Mouse (Mus musculus) liver, embryonic 16.5 days (tissue): ENCODE measurements around the gene Plekho1. TPM values are rescaled to one million over a fixed set of nuclear protein-coding genes. Genes with fewer than 3 reads are reported as not detected.
"Not testable (repeated sequence)": the region's sequence is repeated elsewhere in the genome, so short reads cannot be mapped to it uniquely, and the experiment has no call there.

Experiments
- ATAC-seq: fragments of 200-750 bp; cut with Nextera tagmentation; 2 replicates; pipeline ENCODE4 v1.8.0; 2017; ENCODE audit warnings: low read depth, mild to moderate bottlenecking, moderate number of reproducible peaks, moderate library complexity
- H3K27ac ChIP-seq: fragments of 300-500 bp; sonication (generic); 2 replicates; pipeline ENCODE4 v1.5.1; 2014; ENCODE audit warnings: mild to moderate bottlenecking, low read length
- H3K27me3 ChIP-seq: fragments of 300-500 bp; sonication (generic); 2 replicates; pipeline ENCODE4 v1.6.1; 2014; ENCODE audit warnings: low read depth, low read length, mixed read lengths; ENCODE audit not compliant: control insufficient read depth, insufficient read depth
- H3K36me3 ChIP-seq: fragments of 300-500 bp; sonication (generic); 2 replicates; pipeline ENCODE4 v1.6.1; 2014; ENCODE audit warnings: mild to moderate bottlenecking; ENCODE audit not compliant: control insufficient read depth, insufficient read depth
- H3K4me1 ChIP-seq: fragments of 300-500 bp; sonication (generic); 2 replicates; pipeline ENCODE4 v1.6.1; 2014; ENCODE audit warnings: low read depth, low read length, mixed read lengths; ENCODE audit not compliant: control insufficient read depth
- H3K4me2 ChIP-seq: fragments of 300-500 bp; sonication (generic); 2 replicates; pipeline ENCODE4 v1.6.1; 2014; ENCODE audit warnings: low read depth, low read length, mixed read lengths
- H3K4me3 ChIP-seq: fragments of 300-500 bp; sonication (generic); 2 replicates; pipeline ENCODE4 v1.5.1; 2014; ENCODE audit warnings: low read depth, mild to moderate bottlenecking, low read length
- H3K9ac ChIP-seq: fragments of 300-500 bp; sonication (generic); 2 replicates; pipeline ENCODE4 v1.6.1; 2014; ENCODE audit warnings: low read depth, low read length
- H3K9me3 ChIP-seq: fragments of 300-500 bp; sonication (generic); replicated peaks from 2 replicates; pipeline ENCODE4 v1.6.1; 2016; ENCODE audit warnings: low read length; ENCODE audit not compliant: control insufficient read depth
- WGBS: fragments of 180-500 bp; shearing (Covaris S2); extraction: QIAGEN DNeasy Blood & Tissue Kit; methylation state at CpG from one replicate; pipeline ENCODE4 v1.1.7; 2014; ENCODE audit not compliant: insufficient replicate concordance; 5-methylcytosine and 5-hydroxymethylcytosine counted together
- polyA plus RNA-seq: library from polyadenylated mRNA; unstranded; fragments of >200 nt; fragmentation: Nextera tagmentation; extraction: Ambion mirVana; gene quantifications from 2 replicates; pipeline ENCODE4 v1.2.1, GENCODE M21; 2015

Gene Plekho1
- polyA plus RNA-seq, 1 experiment from 2014 or later: 4.5 TPM

GRCm38 (mm10) chr3:95963230-95963629, 32.6 kb downstream of the Plekho1 start:
- 33% methylated on average over 2 of the region's 2 CpGs for WGBS
- H3K4me1 ChIP-seq: no peaks in the 10 kb centered on the region
- H3K9me3 ChIP-seq: no peaks in the 10 kb centered on the region
- H3K27ac ChIP-seq: no peak overlapping the region
- no peak overlapping the region for H3K4me2 ChIP-seq
- no peaks in the 10 kb centered on the region; the same call in 1 of the 2 replicates for H3K27me3 ChIP-seq
- no peak overlapping the region for H3K4me3 ChIP-seq
- no peak for ATAC-seq
- H3K9ac ChIP-seq: no peak overlapping the region
- no peaks in the 10 kb centered on the region for H3K36me3 ChIP-seq

- not testable (repeated sequence) for H3K27me3 ChIP-seq, H3K9ac ChIP-seq, H3K4me2 ChIP-seq, H3K9me3 ChIP-seq, H3K4me1 ChIP-seq, H3K27ac ChIP-seq, H3K4me3 ChIP-seq, ATAC-seq, H3K36me3 ChIP-seq
- 71% methylated on average over 8 of the region's 8 CpGs for WGBS
Measured at GRCm38 (mm10) chr3:95962182-95962581, 33.6 kb downstream of the Plekho1 start.

GRCm38 (mm10) chr3:95959807-95960206, 36.0 kb downstream of the Plekho1 start:
- H3K4me3 ChIP-seq: no peak overlapping the region
- no peak for ATAC-seq
- H3K9ac ChIP-seq: no peak overlapping the region
- H3K9me3 ChIP-seq: no peaks in the 10 kb centered on the region
- H3K4me2 ChIP-seq: no peak overlapping the region
- no peaks in the 10 kb centered on the region for H3K27me3 ChIP-seq
- peaks cover 9% of the 10 kb centered on the region for H3K4me1 ChIP-seq
- no peaks in the 10 kb centered on the region for H3K36me3 ChIP-seq
- no peak overlapping the region for H3K27ac ChIP-seq
- 79% methylated on average over 1 of the region's 1 CpGs for WGBS

GRCm38 (mm10) chr3:95959082-95959481, 36.7 kb downstream of the Plekho1 start:
- Histone ChIP-seq H3K4me3 (no peak overlapping the region), H3K9ac (no peak overlapping the region), H3K9me3 (no peaks in the 10 kb centered on the region), H3K27me3 (no peaks in the 10 kb centered on the region), H3K27ac (no peak overlapping the region), H3K4me1 (peaks cover 9% of the 10 kb centered on the region), H3K36me3 (no peaks in the 10 kb centered on the region), H3K4me2 (no peak overlapping the region)
- no peak for ATAC-seq
- WGBS: 69% methylated on average over 5 of the region's 5 CpGs

- no peak overlapping the region for H3K4me3 ChIP-seq
- H3K9me3 ChIP-seq: no peaks in the 10 kb centered on the region
- 26% methylated on average over 8 of the region's 8 CpGs for WGBS
- ATAC-seq: no peak
- no peaks in the 10 kb centered on the region for H3K36me3 ChIP-seq
- no peak overlapping the region for H3K27ac ChIP-seq
- no peak overlapping the region for H3K4me2 ChIP-seq
- no peak overlapping the region for H3K9ac ChIP-seq
- no peaks in the 10 kb centered on the region for H3K27me3 ChIP-seq
- H3K4me1 ChIP-seq: peaks cover 9% of the 10 kb centered on the region
Measured at GRCm38 (mm10) chr3:95957359-95958148, 38.2 kb downstream of the Plekho1 start.

- no peak overlapping the region for H3K4me2 ChIP-seq
- 69% methylated on average over 5 of the region's 5 CpGs for WGBS
- H3K4me1 ChIP-seq: peaks cover 13% of the 10 kb centered on the region
- H3K27ac ChIP-seq: no peak overlapping the region
- H3K27me3 ChIP-seq: no peaks in the 10 kb centered on the region
- no peaks in the 10 kb centered on the region for H3K36me3 ChIP-seq
- no peaks in the 10 kb centered on the region for H3K9me3 ChIP-seq
- ATAC-seq: no peak
- no peak overlapping the region for H3K4me3 ChIP-seq
- no peak overlapping the region for H3K9ac ChIP-seq
Measured at GRCm38 (mm10) chr3:95955318-95955717, 40.5 kb downstream of the Plekho1 start.

GRCm38 (mm10) chr3:95954648-95955173, 41.1 kb downstream of the Plekho1 start:
- H3K4me1 ChIP-seq: peaks cover 13% of the 10 kb centered on the region
- not testable (repeated sequence) for ATAC-seq, H3K36me3 ChIP-seq, H3K9me3 ChIP-seq, H3K4me2 ChIP-seq, H3K4me3 ChIP-seq, H3K27me3 ChIP-seq, H3K27ac ChIP-seq, H3K9ac ChIP-seq
- 78% methylated on average over 12 of the region's 12 CpGs for WGBS

GRCm38 (mm10) chr3:95953522-95953921, 42.3 kb downstream of the Plekho1 start:
- no peak overlapping the region for H3K27ac ChIP-seq
- peaks cover 16% of the 10 kb centered on the region for H3K4me1 ChIP-seq
- H3K27me3 ChIP-seq: no peaks in the 10 kb centered on the region
- no peak overlapping the region for H3K4me3 ChIP-seq
- no peak for ATAC-seq
- H3K9ac ChIP-seq: no peak overlapping the region
- H3K36me3 ChIP-seq: no peaks in the 10 kb centered on the region
- WGBS: 64% methylated on average over 3 of the region's 3 CpGs
- H3K9me3 ChIP-seq: no peaks in the 10 kb centered on the region
- H3K4me2 ChIP-seq: no peak overlapping the region

- no peak overlapping the region for H3K9ac ChIP-seq
- H3K36me3 ChIP-seq: no peaks in the 10 kb centered on the region; the same call in 1 of the 2 replicates
- no peak overlapping the region for H3K27ac ChIP-seq
- no peak for ATAC-seq
- no peaks in the 10 kb centered on the region for H3K9me3 ChIP-seq
- H3K4me2 ChIP-seq: no peak overlapping the region
- H3K27me3 ChIP-seq: no peaks in the 10 kb centered on the region
- H3K4me3 ChIP-seq: no peak overlapping the region
- peaks cover 16% of the 10 kb centered on the region for H3K4me1 ChIP-seq
Measured at GRCm38 (mm10) chr3:95953023-95953422, 42.8 kb downstream of the Plekho1 start.
